Mouse (Mus musculus) CH12.LX (cell line): ENCODE results near the gene Hils1.
A peak's percentile ranks its signal among the peaks of the same experiment; 100 is the strongest.

Experiments
- ELF1 ChIP-seq: IDR thresholded peaks from 2 replicates; pipeline ENCODE4 v1.6.1; 2014; ENCODE audit warnings: low read depth, mild to moderate bottlenecking, inconsistent platforms, low read length, improper control_type of control experiment
- MAZ ChIP-seq: IDR thresholded peaks from 2 replicates; pipeline ENCODE4 v1.6.1; 2012; ENCODE audit warnings: low read depth, mild to moderate bottlenecking, inconsistent platforms, low read length, improper control_type of control experiment, moderate library complexity
- POLR2A ChIP-seq: IDR thresholded peaks from 2 replicates; pipeline ENCODE4 v1.6.1; 2011; ENCODE audit warnings: low read depth, mild to moderate bottlenecking, improper control_type of control experiment, low read length
- USF1 ChIP-seq: IDR thresholded peaks from 2 replicates; pipeline ENCODE4 v1.6.1; 2014; ENCODE audit warnings: low read depth, mild to moderate bottlenecking, inconsistent platforms, low read length, improper control_type of control experiment

DNA sequence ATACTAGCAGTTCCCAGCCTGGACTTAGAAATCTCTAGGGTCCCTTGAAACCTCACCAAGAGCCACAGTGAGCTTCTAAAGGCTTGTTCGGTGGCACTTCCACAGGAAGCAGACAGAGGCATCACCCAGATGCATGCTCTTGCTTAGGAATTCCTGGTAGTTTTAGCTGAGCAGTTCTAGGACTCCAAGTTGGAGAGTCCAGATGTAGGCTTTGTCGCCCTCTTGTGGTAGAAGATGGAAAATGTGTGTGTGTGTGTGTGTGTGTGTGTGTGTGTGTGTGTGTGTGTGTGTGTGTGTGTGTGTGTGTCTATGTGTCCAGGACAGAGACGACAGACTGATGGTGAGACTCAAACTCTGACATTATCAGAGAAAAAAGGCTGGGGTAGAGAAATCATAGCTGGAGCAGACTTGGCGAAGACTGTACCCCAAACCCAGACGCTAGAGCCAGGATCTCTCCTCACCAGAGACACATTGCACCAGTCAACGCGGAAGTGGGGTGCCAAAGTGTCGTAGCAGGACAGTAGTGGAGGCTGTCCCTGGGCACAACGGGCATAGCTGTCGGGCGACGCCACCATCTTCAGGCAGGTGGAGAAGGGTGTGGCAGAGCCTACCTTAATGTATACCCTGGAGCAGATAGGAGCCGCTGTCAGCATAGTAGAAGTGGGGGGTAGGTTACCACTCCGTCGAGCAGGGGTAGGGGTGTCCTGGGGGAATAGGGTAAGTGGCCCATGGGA is 3.0 kb downstream of the Hils1 start:
- TF ChIP-seq MAZ: no peak
- TF ChIP-seq ELF1: peak; percentile 38; the same call in 1 of the 2 replicates
- TF ChIP-seq USF1: no peak
- no peak for TF ChIP-seq POLR2A
